Mouse (Mus musculus) forebrain, embryonic 14.5 days (tissue): Measurements from ENCODE around the gene Reln. TPM values are rescaled to one million over a fixed set of nuclear protein-coding genes. Genes with fewer than 3 reads are reported as not detected.

Source experiments
- ATAC-seq: fragments of 200-750 bp; cut with Nextera tagmentation; 2 replicates; pipeline ENCODE4 v1.8.0; 2017; ENCODE audit warnings: mild to moderate bottlenecking, moderate library complexity
- DNase-seq: peaks from one replicate; pipeline ENCODE4 v3.0.0-alpha.2; 2015; ENCODE audit warnings: low spot score
- H3K27ac ChIP-seq: fragments of 300-500 bp; sonication (generic); 2 replicates; pipeline ENCODE4 v1.5.1; 2014; ENCODE audit warnings: low read depth, mild to moderate bottlenecking, control low read depth, low read length, moderate library complexity
- H3K27me3 ChIP-seq: fragments of 300-500 bp; sonication (generic); replicated peaks from 2 replicates; pipeline ENCODE4 v1.6.1; 2014; ENCODE audit warnings: low read length, control low read depth, mixed read lengths; ENCODE audit not compliant: control insufficient read depth, insufficient read depth
- H3K36me3 ChIP-seq: fragments of 300-500 bp; sonication (generic); 2 replicates; pipeline ENCODE4 v1.6.1; 2014; ENCODE audit warnings: low read length, control low read depth; ENCODE audit not compliant: control insufficient read depth, insufficient read depth
- H3K4me1 ChIP-seq: fragments of 300-500 bp; sonication (generic); 2 replicates; pipeline ENCODE4 v1.6.1; 2014; ENCODE audit warnings: antibody characterized with exemption, low read length, control low read depth; ENCODE audit not compliant: control insufficient read depth, insufficient read depth
- H3K4me2 ChIP-seq: fragments of 300-500 bp; sonication (generic); 2 replicates; pipeline ENCODE4 v1.6.1; 2014; ENCODE audit warnings: mild to moderate bottlenecking, control low read depth, low read length
- H3K4me3 ChIP-seq: fragments of 300-500 bp; sonication (generic); 2 replicates; pipeline ENCODE4 v1.5.1; 2014; ENCODE audit warnings: low read depth, low read length, control low read depth
- H3K9ac ChIP-seq: fragments of 300-500 bp; sonication (generic); 2 replicates; pipeline ENCODE4 v1.6.1; 2014; ENCODE audit warnings: mild to moderate bottlenecking, low read length, control low read depth, moderate library complexity
- H3K9me3 ChIP-seq: fragments of 300-500 bp; sonication (generic); replicated peaks from 2 replicates; pipeline ENCODE4 v1.6.1; 2016; ENCODE audit warnings: low read length, control low read depth, mixed read lengths; ENCODE audit not compliant: control insufficient read depth
- WGBS: fragments of 180-500 bp; shearing (Covaris S2); extraction: QIAGEN DNeasy Blood & Tissue Kit; methylation state at CpG from one replicate; pipeline ENCODE4 v1.1.7; 2014; 5-methylcytosine and 5-hydroxymethylcytosine counted together
- polyA plus RNA-seq: library from polyadenylated mRNA; unstranded; fragments of >200 nt; fragmentation: Nextera tagmentation; extraction: Ambion mirVana; gene quantifications from 2 replicates; pipeline ENCODE4 v1.2.1, GENCODE M21; 2014

Reln gene
- polyA plus RNA-seq, 1 experiment from 2014 or later, result 61.7 TPM

DNA sequence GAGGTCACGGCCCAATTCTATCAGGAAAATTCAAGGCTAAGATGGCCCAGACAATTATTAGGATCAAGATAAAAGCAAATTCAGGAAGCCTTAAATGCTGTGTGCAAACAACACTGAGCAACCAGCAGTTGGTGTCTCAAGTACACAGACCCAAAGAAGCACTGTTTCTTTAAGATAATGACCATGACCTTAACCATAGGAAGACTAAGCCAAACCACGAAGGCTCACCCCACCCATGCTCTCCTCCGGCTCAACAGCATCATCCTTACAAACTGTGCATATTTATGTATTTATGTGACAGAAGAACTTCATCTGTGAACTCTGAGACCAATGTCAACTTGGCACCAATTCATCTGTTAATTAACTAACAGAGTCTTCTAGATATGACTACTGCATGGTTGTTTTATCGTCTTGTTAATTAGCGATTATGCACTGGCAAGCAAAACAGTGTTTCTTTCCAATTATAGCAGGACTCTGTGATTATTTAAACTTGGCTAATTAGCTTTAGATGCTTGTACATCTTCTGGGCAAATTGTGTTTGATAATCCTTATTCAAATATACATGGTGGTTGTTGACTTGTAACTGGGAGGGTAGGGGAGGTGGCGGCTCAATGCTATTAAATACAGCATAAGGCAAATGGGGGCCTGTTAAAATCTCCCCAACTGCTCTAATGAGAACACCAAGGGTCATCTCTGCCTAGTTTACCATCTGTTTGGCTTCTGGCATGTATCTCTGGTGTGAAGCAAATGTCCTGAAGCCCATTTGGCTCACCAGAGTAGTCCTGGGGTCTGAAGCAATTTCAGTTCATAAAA is 77.8 kb downstream of the Reln start:
- peak; percentile 73 for ATAC-seq
- no peak overlapping the region for H3K4me2 ChIP-seq
- no peaks in the 10 kb centered on the region for H3K9me3 ChIP-seq
- H3K27me3 ChIP-seq, result no peaks in the 10 kb centered on the region
- H3K9ac ChIP-seq, result no peak overlapping the region
- H3K4me3 ChIP-seq, result no peak overlapping the region
- H3K36me3 ChIP-seq, result no peaks in the 10 kb centered on the region
- no peak overlapping the region for H3K27ac ChIP-seq
- DNase-seq, result peak; percentile 80
- 51% methylated on average over 6 of the region's 6 CpGs for WGBS
- H3K4me1 ChIP-seq, result no peaks in the 10 kb centered on the region

DNA sequence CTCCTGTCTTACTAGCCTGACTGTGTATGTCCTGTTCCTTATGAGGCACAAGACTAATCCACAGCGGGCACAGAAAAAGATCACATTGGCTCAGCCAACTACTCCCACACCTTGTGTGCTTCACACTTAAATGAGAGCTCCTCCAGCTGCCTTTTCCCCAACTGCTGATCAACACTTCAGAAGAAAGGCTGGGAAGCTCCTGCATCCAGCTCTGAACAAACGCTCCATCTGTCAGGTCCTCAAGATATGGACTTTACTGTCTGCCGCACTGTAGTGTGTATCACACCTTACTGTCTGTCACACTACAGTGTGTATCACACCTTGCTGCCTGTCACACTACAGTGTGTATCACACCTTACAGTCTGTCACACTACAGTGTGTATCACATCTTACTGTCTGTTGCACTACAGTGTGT is 82.1 kb downstream of the Reln start:
- Histone ChIP-seq H3K9ac (no peak overlapping the region), H3K27ac (no peak overlapping the region), H3K4me3 (no peak overlapping the region), H3K4me2 (no peak overlapping the region), H3K36me3 (no peaks in the 10 kb centered on the region), H3K9me3 (no peaks in the 10 kb centered on the region), H3K4me1 (no peaks in the 10 kb centered on the region), H3K27me3 (no peaks in the 10 kb centered on the region)
- ATAC-seq (peak; percentile 61; the same call in 1 of the 2 replicates), DNase-seq (peak; percentile 64)
- 67% methylated on average over 3 of the region's 3 CpGs for WGBS

DNA sequence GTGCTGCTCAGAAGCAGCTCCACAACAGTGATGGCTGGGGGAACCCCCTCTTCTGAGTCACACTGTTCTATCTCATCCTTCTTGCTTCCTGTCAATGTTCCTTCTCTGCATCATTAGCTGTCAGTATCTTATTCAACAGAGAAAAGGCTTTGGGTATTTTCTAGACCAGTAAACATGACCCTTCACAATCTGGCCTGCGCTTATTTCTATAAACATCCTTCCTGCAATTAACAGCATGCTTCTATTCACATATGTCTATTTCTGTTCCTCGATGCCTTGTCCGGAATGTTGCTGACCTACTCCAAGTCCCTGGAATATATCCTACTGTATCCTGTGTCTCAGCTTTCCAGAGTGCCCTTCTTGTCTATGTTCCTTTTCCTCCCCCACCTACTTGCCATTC is 89.2 kb downstream of the Reln start:
- ATAC-seq, result no peak
- no peak for DNase-seq

DNA sequence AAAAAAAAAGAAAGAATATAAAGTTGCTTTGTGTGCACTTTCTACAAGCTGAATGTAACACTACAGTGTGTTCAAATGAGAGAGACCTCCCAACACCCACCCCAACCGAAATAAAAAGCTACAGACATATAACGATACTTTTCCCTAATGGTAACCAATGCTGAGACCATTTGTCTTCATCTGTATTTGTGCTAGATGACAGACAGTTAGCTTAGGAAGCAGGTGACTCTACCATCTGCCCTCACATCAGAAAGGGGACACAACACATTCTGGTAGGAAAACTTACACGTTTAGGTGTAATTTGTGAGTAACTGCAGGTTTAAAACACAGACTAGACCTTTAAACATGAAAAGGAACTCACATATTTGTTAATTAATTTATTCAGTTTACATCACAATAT is 90.6 kb downstream of the Reln start:
- Histone ChIP-seq H3K27ac (no peak overlapping the region), H3K27me3 (no peaks in the 10 kb centered on the region), H3K9ac (no peak overlapping the region), H3K36me3 (no peaks in the 10 kb centered on the region), H3K4me2 (no peak overlapping the region), H3K4me3 (no peak overlapping the region), H3K4me1 (no peaks in the 10 kb centered on the region), H3K9me3 (no peaks in the 10 kb centered on the region)
- DNase-seq (no peak), ATAC-seq (no peak; the same call in 1 of the 2 replicates)
- WGBS, result 60% methylated on average over 3 of the region's 3 CpGs

More for the DNA sequence above, 89.2 kb downstream of the Reln start:
- Histone ChIP-seq H3K4me2 (no peak overlapping the region), H3K9me3 (no peaks in the 10 kb centered on the region), H3K4me1 (no peaks in the 10 kb centered on the region), H3K9ac (no peak overlapping the region), H3K27me3 (no peaks in the 10 kb centered on the region), H3K4me3 (no peak overlapping the region), H3K27ac (no peak overlapping the region), H3K36me3 (no peaks in the 10 kb centered on the region)
- WGBS, result 94% methylated on average over 3 of the region's 3 CpGs

DNA sequence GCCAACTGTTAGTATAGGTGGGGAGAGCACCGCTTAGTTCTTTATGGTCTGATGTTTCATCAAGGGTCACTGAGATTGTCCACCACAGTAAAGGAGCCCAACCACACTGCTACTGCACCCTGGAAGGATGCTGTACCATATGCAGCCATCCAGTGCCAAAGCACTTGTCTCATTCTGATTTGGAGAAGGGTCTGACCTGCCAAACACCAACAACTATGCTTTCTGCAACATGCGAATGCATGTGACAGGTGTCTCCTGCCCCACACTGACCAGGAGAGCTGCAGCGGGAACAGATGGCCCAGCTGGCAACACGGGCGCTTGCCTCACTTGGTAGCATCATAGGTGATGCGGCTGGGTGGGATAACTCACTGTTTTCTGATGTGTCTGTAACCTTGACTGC is 91.2 kb downstream of the Reln start:
- WGBS, result 80% methylated on average over 6 of the region's 6 CpGs
- H3K27ac ChIP-seq, result no peak overlapping the region
- H3K4me1 ChIP-seq, result no peaks in the 10 kb centered on the region
- no peak overlapping the region for H3K9ac ChIP-seq
- H3K27me3 ChIP-seq, result no peaks in the 10 kb centered on the region
- no peak overlapping the region for H3K4me3 ChIP-seq
- DNase-seq (no peak), ATAC-seq (no peak; the same call in 1 of the 2 replicates)
- no peak overlapping the region for H3K4me2 ChIP-seq
- H3K36me3 ChIP-seq, result no peaks in the 10 kb centered on the region
- no peaks in the 10 kb centered on the region for H3K9me3 ChIP-seq

DNA sequence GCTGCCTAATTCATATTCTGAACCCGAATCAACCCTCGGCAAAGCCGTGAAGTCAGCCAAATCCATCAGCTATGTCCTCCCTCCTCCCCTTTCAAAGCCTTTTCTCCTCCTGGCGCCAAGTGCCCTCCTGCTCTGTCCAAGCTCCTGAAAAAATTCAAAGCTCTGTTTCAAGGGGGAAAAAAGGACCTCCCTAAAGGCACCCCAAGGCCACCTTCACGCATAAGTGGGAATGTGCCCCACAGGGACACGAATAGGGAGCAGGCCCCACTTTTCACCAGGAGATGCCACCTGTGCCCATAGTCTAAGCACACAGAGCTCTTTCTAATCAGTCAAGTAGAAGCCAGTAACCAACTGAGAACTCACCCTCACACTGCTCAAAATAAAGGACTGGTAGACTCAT is 96.7 kb downstream of the Reln start:
- no peaks in the 10 kb centered on the region for H3K36me3 ChIP-seq
- H3K27ac ChIP-seq, result no peak overlapping the region
- no peaks in the 10 kb centered on the region for H3K27me3 ChIP-seq
- H3K4me1 ChIP-seq, result no peaks in the 10 kb centered on the region
- ATAC-seq, result 0 out of 2 replicates have a peak, but pooled peaks have one; percentile 2
- no peak for DNase-seq
- no peak overlapping the region for H3K4me2 ChIP-seq
- H3K4me3 ChIP-seq, result no peak overlapping the region
- H3K9ac ChIP-seq, result no peak overlapping the region
- WGBS, result 53% methylated on average over 6 of the region's 6 CpGs
- H3K9me3 ChIP-seq, result no peaks in the 10 kb centered on the region

DNA sequence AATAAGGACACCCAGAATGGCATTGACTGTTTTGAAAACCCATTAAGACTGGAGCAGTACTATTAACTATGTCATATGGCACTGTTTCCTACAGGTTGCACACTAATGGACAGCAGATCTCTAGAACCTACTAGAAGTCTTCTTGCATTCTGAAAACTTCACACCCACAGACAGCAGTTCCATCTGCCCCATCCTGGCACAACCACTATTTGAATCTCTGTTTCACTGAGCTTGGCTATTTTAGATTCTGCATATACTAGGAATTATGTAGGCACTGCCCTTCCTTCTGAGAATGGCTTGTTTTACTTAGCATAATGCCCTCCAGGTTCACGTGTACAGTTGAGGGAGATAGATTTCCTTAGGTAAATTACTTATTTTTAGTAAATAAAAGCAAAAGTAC is 99.4 kb downstream of the Reln start:
- Histone ChIP-seq H3K4me3 (no peak overlapping the region), H3K9me3 (no peaks in the 10 kb centered on the region), H3K36me3 (no peaks in the 10 kb centered on the region), H3K4me2 (no peak overlapping the region), H3K27ac (no peak overlapping the region), H3K9ac (no peak overlapping the region), H3K4me1 (no peaks in the 10 kb centered on the region), H3K27me3 (no peaks in the 10 kb centered on the region)
- DNase-seq (no peak), ATAC-seq (no peak)
- 95% methylated on average over 1 of the region's 1 CpGs for WGBS

DNA sequence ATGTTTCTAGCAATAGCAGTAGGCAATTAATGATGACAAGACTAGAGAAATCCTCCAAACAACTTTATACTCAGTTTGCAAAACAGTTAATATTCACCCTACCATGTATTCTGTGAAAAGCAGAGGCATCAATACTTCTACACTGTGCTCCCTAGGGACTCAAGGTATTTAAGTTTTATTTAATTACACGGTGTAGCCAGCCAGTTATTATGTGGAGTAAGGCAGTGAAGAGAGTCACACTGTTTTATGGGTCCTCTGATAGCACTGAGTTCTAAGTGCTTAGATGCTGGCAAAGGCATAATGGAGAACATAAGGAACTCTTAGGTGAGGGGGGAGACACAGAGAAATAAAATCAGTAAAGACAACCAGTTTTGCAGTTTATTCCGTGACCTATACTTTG is 101.0 kb downstream of the Reln start:
- no peaks in the 10 kb centered on the region for H3K36me3 ChIP-seq
- DNase-seq (no peak), ATAC-seq (no peak)
- no peak overlapping the region for H3K4me3 ChIP-seq
- no peaks in the 10 kb centered on the region for H3K9me3 ChIP-seq
- no peak overlapping the region for H3K4me2 ChIP-seq
- H3K4me1 ChIP-seq, result no peaks in the 10 kb centered on the region
- H3K27me3 ChIP-seq, result no peaks in the 10 kb centered on the region
- no peak overlapping the region for H3K27ac ChIP-seq
- WGBS, result 93% methylated on average over 2 of the region's 2 CpGs
- no peak overlapping the region for H3K9ac ChIP-seq

DNA sequence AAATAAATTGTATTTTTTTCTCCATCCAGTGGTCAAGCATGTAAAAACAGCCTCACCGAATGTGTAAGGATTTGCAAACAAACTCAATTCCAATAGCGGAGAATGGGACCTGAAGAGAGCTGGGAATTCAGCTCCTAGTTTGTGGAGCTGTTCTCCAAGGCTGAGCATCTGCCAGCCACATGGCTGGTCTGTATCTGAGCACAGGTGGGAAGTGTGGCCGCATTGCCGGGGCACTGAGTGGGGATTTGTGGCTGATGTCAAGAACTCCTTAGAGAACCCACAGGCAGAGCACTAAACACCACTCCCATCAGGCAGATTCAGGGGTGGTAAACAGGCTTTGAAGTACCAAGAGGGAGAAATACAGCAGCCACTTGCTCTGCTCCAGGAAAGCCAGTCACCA is 102.9 kb downstream of the Reln start:
- WGBS, result 89% methylated on average over 4 of the region's 4 CpGs
- no peak overlapping the region for H3K27ac ChIP-seq
- DNase-seq, result no peak
- no peaks in the 10 kb centered on the region for H3K9me3 ChIP-seq
- no peaks in the 10 kb centered on the region for H3K4me1 ChIP-seq
- no peaks in the 10 kb centered on the region for H3K27me3 ChIP-seq
- no peak overlapping the region for H3K4me3 ChIP-seq
- H3K36me3 ChIP-seq, result no peaks in the 10 kb centered on the region
- no peak overlapping the region for H3K4me2 ChIP-seq
- H3K9ac ChIP-seq, result no peak overlapping the region
- no peak for ATAC-seq
